ENCODE assay signal across 8 mouse cellular contexts in genomic region chr5:92461321-92461720, GRCm38 (mm10). TPM values are rescaled to one million over a fixed set of nuclear protein-coding genes. Genes with fewer than 3 reads are reported as not detected.
DNase-seq lines count a peak whose midpoint lies in the region; TF ChIP-seq lines count a peak whose summit lies in the region.
"Had no signal": no experiment of that assay in that cellular context is flagged by ENCODE, and none has a peak within 500 bp of the region (broad histone marks: within the 10 kb centered on the region; RNA-seq: fewer than 3 reads in every experiment).

No protein-coding gene starts in this region.

- no peak for TF ChIP-seq POLR2A in CH12.LX (IDR thresholded peaks at IDR 0.05; ENCODE audit: low read depth, low read length)

- no peak overlapping the region for H3K4me3 ChIP-seq in CH12.LX (replicated peaks in 1 of 3; ENCODE audit: low read depth in 2 of 3, low read length in 2 of 3, poor library complexity in 1 of 3)
- H3K4me3 ChIP-seq: hindbrain, embryonic 15.5 days had no signal

- peak; percentile 91 for TF ChIP-seq RAD21 in CH12.LX (IDR thresholded peaks at IDR 0.05; ENCODE audit: low read depth, low read length)

- H3K27ac ChIP-seq in CH12.LX (ENCODE audit: insufficient read depth, low read depth), result no peak overlapping the region
- H3K27ac ChIP-seq: hindbrain, embryonic 15.5 days had no signal

- peak; percentile 62 for DNase-seq in A20 (ENCODE audit: low read depth, low spot score)
- peak; percentile 60 for DNase-seq in CH12.LX (ENCODE audit: extremely low read depth)
- peak; percentile 34 for DNase-seq in c-Kit-positive CD71-positive TER-119-positive erythroid progenitor cells, embryonic 14.5 days (ENCODE audit: low spot score)
- peak; percentile 74 for DNase-seq in gastrocnemius, adult 18-20 months (ENCODE audit: low spot score)
- DNase-seq in kidney, postnatal 4 days, result peak; percentile 81 to 86
- peak; percentile 85 for DNase-seq in lung, postnatal 10 days
- peak; percentile 43 for DNase-seq in skeletal muscle tissue, adult 2 months (ENCODE audit: low read depth, low spot score)

- peak; percentile 53 to 94; a peak in 2 of 4 replicates for TF ChIP-seq CTCF in CH12.LX (conservative IDR thresholded peaks at IDR 0.05 in 1 of 2, IDR thresholded peaks at IDR 0.05 in 1 of 2; ENCODE audit: low read depth in 2 of 2, low read length in 2 of 2)

- no peaks in the 10 kb centered on the region for H3K4me1 ChIP-seq in CH12.LX (ENCODE audit: control insufficient read depth in 1 of 2, insufficient read depth in 2 of 2)
- H3K4me1 ChIP-seq: hindbrain, embryonic 15.5 days had no signal

- no peaks in the 10 kb centered on the region for H3K9me3 ChIP-seq in CH12.LX (replicated peaks; ENCODE audit: low read length)
- H3K9me3 ChIP-seq: hindbrain, embryonic 15.5 days had no signal

- no peaks in the 10 kb centered on the region for H3K79me2 ChIP-seq in CH12.LX (replicated peaks; ENCODE audit: control insufficient read depth, extremely low read depth, insufficient read depth, poor library complexity, severe bottlenecking)

- in situ Hi-C loops in CH12.LX (cut with MboI; ENCODE audit: low pct_ligation_motif_present, low pct_unique_long_range_greater_than_20kb, low sequenced_read_pairs), result loop anchor here (5.0 to 25.0 kb wide), 2 partner anchors 46 to 201 kb away; partner anchors contain the start of gene Scarb2

- H3K36me3 ChIP-seq in CH12.LX (replicated peaks in 1 of 2; ENCODE audit: control insufficient read depth in 1 of 2, insufficient read depth in 1 of 2, low read length in 1 of 2), result peaks cover 0 to 25% of the 10 kb centered on the region in 2 experiments

- no peak for TF ChIP-seq EP300 in CH12.LX (IDR thresholded peaks at IDR 0.05; ENCODE audit: low read length)

- dilution Hi-C loops in CH12.LX (cut with MboI; ENCODE audit: extremely low pct_ligation_motif_present, extremely low pct_unique_long_range_greater_than_20kb, low sequenced_read_pairs), result no loop called here

- no peaks in the 10 kb centered on the region for H3K27me3 ChIP-seq in CH12.LX (replicated peaks)
- H3K27me3 ChIP-seq: hindbrain, embryonic 15.5 days had no signal

- no peak overlapping the region for H3K4me2 ChIP-seq in CH12.LX (ENCODE audit: insufficient read depth, low read depth, poor library complexity, severe bottlenecking)
- H3K4me2 ChIP-seq: hindbrain, embryonic 15.5 days had no signal

- no peak overlapping the region for H3K9ac ChIP-seq in CH12.LX (ENCODE audit: insufficient read depth, low read depth)
- H3K9ac ChIP-seq: hindbrain, embryonic 15.5 days had no signal

TF ChIP-seq in CH12.LX, 34 proteins besides CTCF, POLR2A, EP300 and RAD21:
- TF ChIP-seq IRF4 (IDR thresholded peaks at IDR 0.05; ENCODE audit: low read depth, low read length) (peak; percentile 24; the same call in 1 of the 2 replicates), KAT2A (IDR thresholded peaks at IDR 0.05; ENCODE audit: insufficient replicate concordance, low read length) (no peak), NRF1 (IDR thresholded peaks at IDR 0.05; ENCODE audit: low read depth, low read length) (no peak), SMC3 (IDR thresholded peaks at IDR 0.05; ENCODE audit: low read depth, low read length) (peak; percentile 97), ZC3H11A (IDR thresholded peaks at IDR 0.05; ENCODE audit: low read depth, low read length) (peak; percentile 74)

RNA-seq across cellular contexts. Expression of gene Nup54, which starts 26.3 kb away (rescaled TPM):
- total RNA-seq in CH12.LX (2012; rRNA removed) (41.9 and 43.7 TPM in 2 replicates), CH12.LX (2014; rRNA removed) (90.5 and 101 TPM in 2 replicates)
- 66.4 and 72.5 TPM in 2 replicates for polyA plus RNA-seq in CH12.LX (2012; ENCODE audit: insufficient read length, low read depth)
- 10 to 100 TPM; 11.5 to 12.0 TPM for total RNA-seq in gastrocnemius, adult 18-20 months (2021)

RNA-seq across cellular contexts. Expression of gene Scarb2, which starts 45.3 kb away (rescaled TPM):
- total RNA-seq in CH12.LX (2012; rRNA removed) (6.0 and 9.2 TPM in 2 replicates), CH12.LX (2014; rRNA removed) (9.5 and 11.2 TPM in 2 replicates)
- polyA plus RNA-seq in CH12.LX (2012; ENCODE audit: insufficient read length, low read depth), result 6.5 and 7.2 TPM in 2 replicates
- total RNA-seq in gastrocnemius, adult 18-20 months (2021), result 10 to 100 TPM; 69.6 to 72.5 TPM

Comparison
In these comparisons a context has a peak if more than half of its experiments do, and no peak if none do; other contexts are left out.
1. DNase-seq: peak in every context shown above with its lines; median percentile 85 in lung, postnatal 10 days; 84 in kidney, postnatal 4 days; 74 in gastrocnemius, adult 18-20 months; 62 in A20; 60 in CH12.LX; 43 in skeletal muscle tissue, adult 2 months; 34 in c-Kit-positive CD71-positive TER-119-positive erythroid progenitor cells, embryonic 14.5 days.
2. RNA of gene Scarb2, which starts 45.3 kb away (total RNA-seq): 69.6 to 72.5 TPM in gastrocnemius, adult 18-20 months; 6.0 to 11.2 TPM in CH12.LX; every median in the first group is over 4 times any median in the second.